Mouse (Mus musculus) urinary bladder, postnatal 0 days (tissue): ENCODE measurements around the gene Dtx3l. TPM values are rescaled to one million over a fixed set of nuclear protein-coding genes. Genes with fewer than 3 reads are reported as not detected.

ENCODE experiments used
- polyA plus RNA-seq: library from polyadenylated mRNA; unstranded; fragments of >200 nt; fragmentation: Nextera tagmentation; extraction: Ambion mirVana; gene quantifications from 2 replicates; pipeline ENCODE4 v1.2.1, GENCODE M21; 2015

Dtx3l gene
- 6.7 and 7.5 TPM in 2 replicates for polyA plus RNA-seq

GRCm38 (mm10) chr16:35938211-35939151 is at the start of gene Dtx3l, which contains the start of gene Parp9:
TSS of gene Dtx3l (minus strand) at chr16:35939151.
TSS of gene Parp9 (plus strand) at chr16:35938470.

GRCm38 (mm10) chr16:35978450-35978849 is 39.5 kb upstream of the Dtx3l start, which contains the start of gene Kpna1:
TSS of gene Kpna1 (plus strand) at chr16:35978750.

Other genes with a start within 250 kb of the Dtx3l start
- 12.6 and 13.2 TPM in 2 replicates for gene Dirc2, start 169.8 kb downstream of the Dtx3l start, polyA plus RNA-seq
- gene Hspbap1, start 168.8 kb downstream of the Dtx3l start, polyA plus RNA-seq, result 6.8 and 6.9 TPM in 2 replicates
- gene Parp14, start 67.6 kb downstream of the Dtx3l start, polyA plus RNA-seq, result 1.6 and 2.9 TPM in 2 replicates
- gene Parp9, start 681 bp downstream of the Dtx3l start, polyA plus RNA-seq, result 10.9 and 11.2 TPM in 2 replicates
- 25.5 and 29.9 TPM in 2 replicates for gene Kpna1, start 39.6 kb upstream of the Dtx3l start, polyA plus RNA-seq
- gene Wdr5b, start 102.0 kb upstream of the Dtx3l start, polyA plus RNA-seq, result 4.1 and 4.4 TPM in 2 replicates
- gene Fam162a, start 132.4 kb upstream of the Dtx3l start, polyA plus RNA-seq, result 404 and 449 TPM in 2 replicates
- 44.0 and 50.9 TPM in 2 replicates for gene Ccdc58, start 132.5 kb upstream of the Dtx3l start, polyA plus RNA-seq
- gene Csta1, start 192.1 kb upstream of the Dtx3l start, polyA plus RNA-seq, result 1.3 and 1.4 TPM in 2 replicates
- gene Stfa2l1, start 217.7 kb upstream of the Dtx3l start, polyA plus RNA-seq, result 0.47 and 7.8 TPM in 2 replicates
- gene Gm5483, start 245.1 kb upstream of the Dtx3l start, polyA plus RNA-seq, result 4.8 and 21.3 TPM in 2 replicates